Mouse (Mus musculus): ENCODE measurements around the gene Ninj1. TPM values are rescaled to one million over a fixed set of nuclear protein-coding genes. Genes with fewer than 3 reads are reported as not detected.

The Ninj1 gene
- polyA plus RNA-seq, 1 experiment from 2014 or later = 48.7 TPM

DNA sequence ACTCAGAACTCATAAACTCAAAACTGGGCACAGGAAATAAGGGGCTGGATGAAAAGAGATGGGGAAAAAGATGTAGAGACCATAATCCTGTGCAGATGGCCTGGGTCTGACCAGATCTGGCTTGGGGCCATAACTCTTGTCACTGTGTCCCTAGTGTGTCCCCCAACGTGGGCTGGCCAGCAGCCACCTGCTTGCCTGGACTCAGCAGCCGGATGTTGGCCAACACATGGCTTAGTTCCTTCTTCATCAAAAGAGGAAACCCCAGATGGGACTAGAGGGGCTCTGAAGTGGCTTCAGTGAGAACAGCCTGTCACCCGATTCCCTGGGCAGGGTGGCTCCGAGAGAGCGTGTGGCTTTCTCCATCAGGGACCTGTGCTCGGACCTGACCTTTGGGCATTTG is 9.5 kb downstream of the Ninj1 start:
- H3K9me3 ChIP-seq (replicated peaks) = no peaks in the 10 kb centered on the region
- peaks cover 19% of the 10 kb centered on the region for H3K36me3 ChIP-seq (replicated peaks)
- no peak overlapping the region for H3K4me3 ChIP-seq (replicated peaks)
- H3K27me3 ChIP-seq = no peaks in the 10 kb centered on the region
- no peak for ATAC-seq (ENCODE audit: insufficient read depth)
- no peak overlapping the region for H3K9ac ChIP-seq
- WGBS (ENCODE audit: insufficient replicate concordance) = 35% methylated on average over 6 of the region's 6 CpGs
- H3K4me2 ChIP-seq = no peak overlapping the region
- peaks cover 23% of the 10 kb centered on the region for H3K4me1 ChIP-seq (replicated peaks)
- no peak overlapping the region for H3K27ac ChIP-seq (replicated peaks)

DNA sequence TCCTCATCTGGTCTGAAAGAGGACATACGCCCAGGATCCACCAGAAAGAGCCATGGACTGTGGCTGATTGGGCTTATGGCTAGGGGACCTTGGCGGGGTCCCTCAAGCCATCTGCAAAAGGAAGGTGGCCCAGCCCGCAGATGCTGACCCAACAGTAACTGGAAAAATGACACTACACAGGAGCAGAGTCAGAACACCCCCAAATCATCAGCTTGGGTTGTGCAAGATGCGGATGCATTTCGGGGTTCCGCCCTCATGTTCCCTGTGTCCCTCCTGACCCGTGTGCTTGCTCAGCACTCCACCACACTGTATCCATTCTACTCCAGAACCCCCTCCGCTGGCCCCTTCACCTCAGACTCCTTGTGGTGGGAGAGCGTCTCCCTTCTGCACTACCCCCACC is 11.4 kb downstream of the Ninj1 start:
- H3K9me3 ChIP-seq (replicated peaks) = no peaks in the 10 kb centered on the region
- no peak overlapping the region for H3K9ac ChIP-seq
- H3K27ac ChIP-seq (replicated peaks) = no peak overlapping the region
- no peak for ATAC-seq (ENCODE audit: insufficient read depth)
- H3K4me1 ChIP-seq (replicated peaks) = peaks cover 14% of the 10 kb centered on the region
- no peak overlapping the region for H3K4me2 ChIP-seq
- no peaks in the 10 kb centered on the region for H3K27me3 ChIP-seq
- H3K4me3 ChIP-seq (replicated peaks) = no peak overlapping the region
- peaks cover 19% of the 10 kb centered on the region for H3K36me3 ChIP-seq (replicated peaks)
- 70% methylated on average over 9 of the region's 9 CpGs for WGBS (ENCODE audit: insufficient replicate concordance)

DNA sequence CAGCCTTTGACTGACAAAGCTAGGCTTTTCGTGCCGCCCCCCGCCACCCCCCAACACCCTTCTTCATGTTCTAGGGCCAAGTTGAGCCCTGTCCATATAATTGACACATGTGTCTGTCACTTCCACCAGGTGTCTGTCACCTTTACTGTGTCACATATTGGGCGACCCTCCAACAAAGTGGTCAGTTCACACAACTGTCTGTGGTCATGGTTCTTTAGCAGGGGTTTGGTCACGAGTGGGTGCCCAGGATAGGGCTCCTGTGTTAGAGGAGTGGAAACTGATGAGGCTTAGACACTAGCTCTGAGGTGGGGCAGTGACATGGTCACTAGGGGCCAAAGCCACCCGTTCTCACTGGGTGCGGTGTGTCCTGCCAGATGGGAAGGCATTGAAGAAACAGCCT is 12.6 kb downstream of the Ninj1 start:
- no peak overlapping the region for H3K27ac ChIP-seq (replicated peaks)

DNA sequence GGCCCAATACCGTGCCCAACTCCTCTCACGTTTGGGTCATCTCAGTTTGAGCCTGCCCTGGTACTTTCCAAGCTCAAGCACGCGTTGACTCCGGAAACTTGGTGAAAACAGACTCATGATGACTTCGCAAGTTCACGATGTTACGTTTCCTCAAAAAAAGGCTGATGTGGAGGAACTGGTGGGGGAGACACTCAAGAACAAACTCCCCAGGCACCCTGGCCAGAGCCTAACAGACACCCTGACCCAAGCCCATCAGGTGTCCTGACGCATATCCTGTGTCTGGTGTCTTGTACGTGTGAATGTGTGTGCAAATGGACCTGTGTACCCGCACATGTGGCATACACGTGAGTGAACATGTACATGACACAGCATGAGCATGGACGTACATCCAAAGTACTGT is 13.4 kb downstream of the Ninj1 start:
- peaks cover 13% of the 10 kb centered on the region for H3K4me1 ChIP-seq (replicated peaks)
- ATAC-seq (ENCODE audit: insufficient read depth) = no peak
- no peak overlapping the region for H3K9ac ChIP-seq
- no peaks in the 10 kb centered on the region for H3K27me3 ChIP-seq
- no peak overlapping the region for H3K4me2 ChIP-seq
- H3K36me3 ChIP-seq (replicated peaks) = peaks cover 13% of the 10 kb centered on the region
- H3K4me3 ChIP-seq (replicated peaks) = no peak overlapping the region
- H3K9me3 ChIP-seq (replicated peaks) = no peaks in the 10 kb centered on the region
- 61% methylated on average over 13 of the region's 13 CpGs for WGBS (ENCODE audit: insufficient replicate concordance)
- H3K27ac ChIP-seq (replicated peaks) = no peak overlapping the region; the same call in 1 of the 2 replicates

More for the DNA sequence above, 12.6 kb downstream of the Ninj1 start:
- H3K9me3 ChIP-seq (replicated peaks) = no peaks in the 10 kb centered on the region
- no peak overlapping the region for H3K4me3 ChIP-seq (replicated peaks)
- no peak for ATAC-seq (ENCODE audit: insufficient read depth)
- peaks cover 14% of the 10 kb centered on the region for H3K4me1 ChIP-seq (replicated peaks)
- 75% methylated on average over 7 of the region's 7 CpGs for WGBS (ENCODE audit: insufficient replicate concordance)
- H3K9ac ChIP-seq = no peak overlapping the region
- no peak overlapping the region for H3K4me2 ChIP-seq
- peaks cover 19% of the 10 kb centered on the region for H3K36me3 ChIP-seq (replicated peaks)
- H3K27me3 ChIP-seq = no peaks in the 10 kb centered on the region

DNA sequence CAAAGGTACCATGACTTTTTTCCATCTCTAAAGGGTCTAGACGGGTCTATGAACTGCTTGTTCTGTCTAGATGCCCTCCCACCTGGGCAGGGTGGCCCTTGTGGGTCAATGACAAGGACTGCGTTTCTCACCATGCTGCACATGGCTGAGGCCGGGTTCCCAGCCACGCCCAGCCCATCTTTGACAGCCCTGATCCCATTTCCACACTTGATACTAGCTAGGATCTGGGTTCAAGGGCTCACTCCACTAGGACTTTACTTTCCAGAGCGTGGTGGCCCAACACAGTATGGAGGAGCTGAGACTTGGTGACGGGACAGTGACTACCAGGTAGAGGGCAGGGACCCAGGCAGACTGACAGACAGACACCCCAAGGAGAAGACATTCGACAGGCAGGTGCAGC is 15.3 kb downstream of the Ninj1 start:
- no peak for ATAC-seq (ENCODE audit: insufficient read depth)
- H3K27ac ChIP-seq (replicated peaks) = no peak overlapping the region
- 0 out of 2 replicates have a peak, but pooled peaks cover 5% of the 10 kb centered on the region for H3K36me3 ChIP-seq (replicated peaks)
- H3K4me2 ChIP-seq = no peak overlapping the region
- H3K4me3 ChIP-seq (replicated peaks) = no peak overlapping the region
- H3K27me3 ChIP-seq = no peaks in the 10 kb centered on the region
- H3K4me1 ChIP-seq (replicated peaks) = peaks cover 6% of the 10 kb centered on the region; the same call in 1 of the 2 replicates
- no peaks in the 10 kb centered on the region for H3K9me3 ChIP-seq (replicated peaks)
- no peak overlapping the region for H3K9ac ChIP-seq
- WGBS (ENCODE audit: insufficient replicate concordance) = 66% methylated on average over 7 of the region's 7 CpGs

DNA sequence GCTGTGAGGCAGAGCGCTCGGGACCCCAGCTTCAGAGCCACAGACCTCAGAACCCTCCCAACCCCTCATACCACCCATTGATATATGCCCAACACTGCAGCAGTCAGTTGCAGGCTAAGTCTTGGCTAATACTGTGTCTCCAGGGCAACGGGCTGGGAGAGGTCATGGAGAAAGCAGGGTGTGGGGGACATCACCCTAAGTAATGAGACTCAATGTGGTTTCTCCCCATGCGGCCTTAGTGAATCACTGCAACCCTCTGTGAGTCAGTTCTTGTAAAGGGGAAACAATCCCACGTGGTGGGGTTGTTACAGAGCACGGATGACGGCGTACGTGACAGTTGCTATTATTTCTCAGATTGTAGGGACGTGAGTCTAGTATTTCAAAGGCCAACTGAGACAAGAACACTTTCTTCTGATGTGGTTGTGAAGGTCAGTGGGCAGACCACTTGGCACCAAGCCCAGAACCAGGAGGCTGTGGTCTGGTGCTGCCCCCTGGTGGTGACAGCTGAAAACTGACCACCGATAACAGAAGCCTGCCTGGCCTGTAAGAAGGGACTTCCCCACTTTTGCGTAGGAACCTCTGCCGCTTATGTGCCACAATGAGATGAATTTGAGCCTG is 18.2 kb downstream of the Ninj1 start:
- Histone ChIP-seq H3K36me3 (replicated peaks) (no peaks in the 10 kb centered on the region), H3K4me1 (replicated peaks) (peaks cover 6% of the 10 kb centered on the region; the same call in 1 of the 2 replicates), H3K27me3 (no peaks in the 10 kb centered on the region), H3K27ac (replicated peaks) (no peak overlapping the region), H3K4me3 (replicated peaks) (no peak overlapping the region), H3K9ac (no peak overlapping the region), H3K4me2 (no peak overlapping the region), H3K9me3 (replicated peaks) (no peaks in the 10 kb centered on the region)
- no peak for ATAC-seq (ENCODE audit: insufficient read depth)
- 44% methylated on average over 13 of the region's 13 CpGs for WGBS (ENCODE audit: insufficient replicate concordance)

DNA sequence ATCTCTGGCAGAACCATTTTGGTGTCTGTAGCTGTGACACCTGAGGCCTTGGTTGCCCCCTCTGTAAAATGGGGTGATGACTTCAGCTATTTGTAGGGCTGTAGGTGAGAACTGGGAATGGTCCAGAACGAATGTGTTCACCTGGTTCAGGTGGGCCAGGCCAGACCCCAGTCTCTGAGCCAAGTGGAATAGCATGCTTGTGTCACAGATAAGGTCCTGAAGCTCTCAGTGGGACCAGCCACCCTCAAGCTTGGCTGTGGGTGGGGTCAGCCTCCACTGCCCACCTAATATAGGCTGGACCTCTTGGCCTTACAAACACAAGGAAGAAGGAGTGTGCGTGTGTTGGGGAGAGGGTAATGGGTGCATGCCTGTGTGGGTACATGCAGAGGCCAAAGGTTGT is 19.1 kb downstream of the Ninj1 start:
- Histone ChIP-seq H3K9ac (no peak overlapping the region), H3K27me3 (no peaks in the 10 kb centered on the region), H3K4me3 (replicated peaks) (no peak overlapping the region), H3K9me3 (replicated peaks) (no peaks in the 10 kb centered on the region), H3K4me2 (no peak overlapping the region), H3K36me3 (replicated peaks) (no peaks in the 10 kb centered on the region), H3K27ac (replicated peaks) (no peak overlapping the region), H3K4me1 (replicated peaks) (no peaks in the 10 kb centered on the region)
- 78% methylated on average over 2 of the region's 2 CpGs for WGBS (ENCODE audit: insufficient replicate concordance)
- ATAC-seq (ENCODE audit: insufficient read depth) = no peak

DNA sequence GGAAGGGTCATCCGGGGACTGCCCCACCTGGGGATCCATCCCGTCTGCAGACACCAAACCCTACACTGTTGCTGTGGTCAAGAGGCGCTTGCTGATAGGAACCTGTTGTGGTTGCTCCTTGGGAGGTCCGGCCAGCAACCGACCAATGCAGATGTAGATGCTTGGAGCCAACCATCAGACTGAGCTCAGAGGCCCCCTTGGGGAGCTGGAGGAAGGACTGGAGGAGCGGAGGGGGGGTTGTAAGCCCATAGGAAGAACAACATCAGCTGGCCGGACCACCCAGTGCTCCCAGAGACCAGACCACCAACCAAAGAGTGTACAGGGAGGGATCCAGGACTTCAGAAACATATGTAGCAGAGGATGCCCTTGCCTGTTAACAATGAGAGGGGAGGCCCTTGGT is 22.0 kb downstream of the Ninj1 start:
- WGBS (ENCODE audit: insufficient replicate concordance) = 31% methylated on average over 7 of the region's 7 CpGs
- H3K4me3 ChIP-seq (replicated peaks) = no peak overlapping the region
- no peaks in the 10 kb centered on the region for H3K9me3 ChIP-seq (replicated peaks)
- no peak overlapping the region for H3K27ac ChIP-seq (replicated peaks)
- H3K27me3 ChIP-seq = 0 out of 2 replicates have a peak, but pooled peaks cover under 1% of the 10 kb centered on the region
- no peak for ATAC-seq (ENCODE audit: insufficient read depth)
- H3K9ac ChIP-seq = no peak overlapping the region
- H3K4me2 ChIP-seq = no peak overlapping the region
- peaks cover 9% of the 10 kb centered on the region for H3K4me1 ChIP-seq (replicated peaks)
- no peaks in the 10 kb centered on the region for H3K36me3 ChIP-seq (replicated peaks)

DNA sequence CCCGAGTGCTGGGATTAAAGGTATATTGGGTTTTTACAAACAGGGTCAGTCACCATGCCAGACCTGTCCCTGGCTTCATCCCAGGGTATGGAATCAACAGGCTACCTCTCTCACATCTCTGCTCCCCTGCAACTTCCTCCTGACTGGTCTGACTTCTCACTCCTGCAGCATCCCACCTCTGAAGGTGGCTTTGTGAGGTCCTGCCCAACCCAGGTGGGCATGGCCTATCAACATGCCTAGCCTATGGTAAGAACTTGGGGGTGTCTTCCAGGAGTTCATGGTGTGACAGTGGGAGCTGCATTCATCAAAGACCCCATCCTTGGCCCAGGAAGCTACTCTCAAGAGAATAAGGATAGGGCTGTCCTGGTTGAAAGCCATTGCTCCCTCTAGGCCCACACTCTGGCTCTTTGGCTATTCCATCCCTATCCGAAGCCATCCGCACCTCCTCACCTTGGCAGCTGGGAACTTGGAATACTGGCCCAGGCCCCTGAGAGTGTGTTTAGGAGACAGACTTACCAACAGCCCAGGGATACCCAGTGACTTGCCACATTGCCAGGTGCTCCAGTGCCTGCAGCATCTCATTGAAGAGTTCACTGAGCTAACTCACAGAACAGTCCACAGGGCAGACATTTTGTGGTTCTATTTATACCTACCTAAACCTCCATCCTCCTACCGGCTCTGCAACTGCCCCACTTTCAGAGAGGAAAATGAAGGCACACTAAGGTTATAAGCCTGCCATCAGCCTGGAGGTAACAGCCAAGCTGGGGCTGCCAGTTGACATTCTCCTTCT is 25.6 kb downstream of the Ninj1 start:
- H3K36me3 ChIP-seq (replicated peaks) = no peaks in the 10 kb centered on the region
- WGBS (ENCODE audit: insufficient replicate concordance) = 68% methylated on average over 4 of the region's 4 CpGs
- ATAC-seq (ENCODE audit: insufficient read depth) = no peak

DNA sequence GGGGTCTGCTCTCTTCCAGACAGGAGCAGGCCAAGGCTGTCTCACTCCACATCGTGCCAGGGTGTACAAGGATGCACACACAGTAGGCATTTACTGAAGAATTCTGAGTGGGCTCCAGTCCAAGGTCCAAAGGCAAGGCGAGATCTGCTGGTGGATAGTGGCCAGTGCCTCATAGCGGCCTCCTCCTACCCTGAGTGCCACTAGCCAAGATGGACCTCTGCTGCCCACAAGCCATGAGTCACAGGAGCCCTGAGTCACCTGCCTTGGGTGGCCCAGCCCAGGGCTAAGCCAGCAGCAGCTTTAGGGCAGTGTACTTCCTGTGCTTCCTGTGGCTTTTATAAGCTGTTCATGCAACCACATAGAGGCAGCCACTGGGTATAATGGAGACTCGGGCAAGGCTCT is 26.2 kb downstream of the Ninj1 start:
- no peak overlapping the region for H3K9ac ChIP-seq
- no peaks in the 10 kb centered on the region for H3K36me3 ChIP-seq (replicated peaks)
- H3K27ac ChIP-seq (replicated peaks) = no peak overlapping the region
- no peaks in the 10 kb centered on the region for H3K9me3 ChIP-seq (replicated peaks)
- H3K4me2 ChIP-seq = no peak overlapping the region
- H3K4me1 ChIP-seq (replicated peaks) = peaks cover 31% of the 10 kb centered on the region
- 27% methylated on average over 4 of the region's 4 CpGs for WGBS (ENCODE audit: insufficient replicate concordance)
- no peak for ATAC-seq (ENCODE audit: insufficient read depth)
- H3K27me3 ChIP-seq = peaks cover 17% of the 10 kb centered on the region; the same call in 1 of the 2 replicates
- H3K4me3 ChIP-seq (replicated peaks) = no peak overlapping the region

More for the DNA sequence above, 25.6 kb downstream of the Ninj1 start:
- H3K4me3 ChIP-seq (replicated peaks) = no peak overlapping the region
- no peak overlapping the region for H3K4me2 ChIP-seq
- peaks cover 12% of the 10 kb centered on the region; the same call in 1 of the 2 replicates for H3K27me3 ChIP-seq
- no peak overlapping the region for H3K9ac ChIP-seq
- no peaks in the 10 kb centered on the region for H3K9me3 ChIP-seq (replicated peaks)
- H3K4me1 ChIP-seq (replicated peaks) = peaks cover 31% of the 10 kb centered on the region
- no peak overlapping the region for H3K27ac ChIP-seq (replicated peaks)

DNA sequence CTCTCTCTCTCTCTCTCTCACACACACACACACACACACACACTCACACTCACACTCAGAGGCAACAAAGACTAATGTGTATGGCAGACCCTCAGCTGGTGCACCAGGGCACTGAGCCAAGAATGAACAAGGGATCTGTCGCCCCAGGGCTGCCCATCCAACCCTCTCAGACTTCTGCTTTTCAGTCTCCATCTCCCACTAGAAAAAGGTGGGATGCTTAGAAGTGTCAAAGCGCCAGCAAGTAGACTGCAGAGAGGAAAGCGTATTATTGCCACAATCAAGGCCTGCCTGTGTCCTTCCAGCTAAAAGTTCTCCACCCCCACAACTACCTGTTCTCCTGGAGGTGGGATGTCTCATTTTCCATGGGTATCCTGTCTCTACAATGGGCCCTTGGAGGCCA is 27.2 kb downstream of the Ninj1 start:
- Histone ChIP-seq H3K4me3 (replicated peaks) (no peak overlapping the region), H3K27ac (replicated peaks) (no peak overlapping the region), H3K9ac (no peak overlapping the region), H3K9me3 (replicated peaks) (no peaks in the 10 kb centered on the region), H3K36me3 (replicated peaks) (no peaks in the 10 kb centered on the region), H3K27me3 (peaks cover 17% of the 10 kb centered on the region; the same call in 1 of the 2 replicates), H3K4me1 (replicated peaks) (peaks cover 31% of the 10 kb centered on the region), H3K4me2 (peak overlapping the region; percentile 89; the same call in 1 of the 2 replicates)
- ATAC-seq (ENCODE audit: insufficient read depth) = no peak
- 58% methylated on average over 3 of the region's 3 CpGs for WGBS (ENCODE audit: insufficient replicate concordance)
